Mouse (Mus musculus): ENCODE results near the gene Cyp39a1. TPM values are rescaled to one million over a fixed set of nuclear protein-coding genes. Genes with fewer than 3 reads are reported as not detected.

Gene Cyp39a1
- 13.2 TPM in 2 replicates for polyA plus RNA-seq (2015; fragmentation: Nextera tagmentation; extraction: Ambion mirVana)

- peak within 1 kb of the TSS; percentile 98 for H3K9ac ChIP-seq
- H3K4me3 ChIP-seq, result peak within 1 kb of the TSS; percentile 92
- ATAC-seq (ENCODE audit: low read depth), result 0 out of 2 replicates have a peak, but pooled peaks have one; percentile 2
- H3K4me1 ChIP-seq (replicated peaks), result peaks cover 33% of the 10 kb centered on the region
- H3K36me3 ChIP-seq, result peaks cover 18% of the 10 kb centered on the region
- H3K27me3 ChIP-seq, result no peaks in the 10 kb centered on the region
- H3K27ac ChIP-seq (replicated peaks), result peak within 1 kb of the TSS; percentile 81
- no peaks in the 10 kb centered on the region for H3K9me3 ChIP-seq
- WGBS, result under 1% methylated on average over 17 of the region's 17 CpGs
- H3K4me2 ChIP-seq, result peak within 1 kb of the TSS; percentile 71
These were observed at the start of gene Cyp39a1 for GRCm38 (mm10) chr17:43667290-43667843. Gene Cyp39a1, plus strand, starts transcription at chr17:43667425.

GRCm38 (mm10) chr17:43619156-43619555 lies 48.1 kb upstream of the Cyp39a1 start:
- no peaks in the 10 kb centered on the region for H3K9me3 ChIP-seq
- H3K27ac ChIP-seq (replicated peaks), result no peak overlapping the region
- H3K9ac ChIP-seq, result no peak overlapping the region
- WGBS, result 93% methylated on average over 9 of the region's 9 CpGs
- H3K36me3 ChIP-seq, result no peaks in the 10 kb centered on the region
- H3K4me3 ChIP-seq, result no peak overlapping the region
- H3K4me2 ChIP-seq, result no peak overlapping the region
- no peaks in the 10 kb centered on the region for H3K4me1 ChIP-seq (replicated peaks)
- H3K27me3 ChIP-seq, result no peaks in the 10 kb centered on the region
- ATAC-seq (ENCODE audit: low read depth), result no peak

GRCm38 (mm10) chr17:43622076-43622475 lies 45.1 kb upstream of the Cyp39a1 start:
- no peak overlapping the region for H3K9ac ChIP-seq
- no peaks in the 10 kb centered on the region for H3K4me1 ChIP-seq (replicated peaks)
- H3K27me3 ChIP-seq, result peaks cover 7% of the 10 kb centered on the region; the same call in 1 of the 2 replicates
- no peak overlapping the region for H3K4me3 ChIP-seq
- no peak overlapping the region for H3K4me2 ChIP-seq
- WGBS, result 89% methylated on average over 10 of the region's 10 CpGs
- H3K9me3 ChIP-seq, result no peaks in the 10 kb centered on the region
- ATAC-seq (ENCODE audit: low read depth), result no peak
- H3K36me3 ChIP-seq, result no peaks in the 10 kb centered on the region
- H3K27ac ChIP-seq (replicated peaks), result no peak overlapping the region

GRCm38 (mm10) chr17:43628246-43628645 lies 39.0 kb upstream of the Cyp39a1 start:
- WGBS, result 87% methylated on average over 10 of the region's 10 CpGs
- H3K4me2 ChIP-seq, result no peak overlapping the region

GRCm38 (mm10) chr17:43629026-43629495 lies 38.2 kb upstream of the Cyp39a1 start:
- Histone ChIP-seq H3K27ac (replicated peaks) (no peak overlapping the region), H3K27me3 (peaks cover 54% of the 10 kb centered on the region), H3K9ac (no peak overlapping the region; the same call in 1 of the 2 replicates), H3K4me1 (replicated peaks) (peaks cover 18% of the 10 kb centered on the region), H3K36me3 (no peaks in the 10 kb centered on the region), H3K9me3 (peaks cover 6% of the 10 kb centered on the region; the same call in 1 of the 2 replicates), H3K4me2 (peak overlapping the region; percentile 78), H3K4me3 (peak overlapping the region; percentile 46)
- peak; percentile 30; the same call in 1 of the 2 replicates for ATAC-seq (ENCODE audit: low read depth)
- 23% methylated on average over 24 of the region's 24 CpGs for WGBS

More at GRCm38 (mm10) chr17:43628246-43628645, 39.0 kb upstream of the Cyp39a1 start:
- Histone ChIP-seq H3K4me3 (no peak overlapping the region), H3K9ac (no peak overlapping the region), H3K27ac (replicated peaks) (no peak overlapping the region), H3K36me3 (no peaks in the 10 kb centered on the region), H3K9me3 (peaks cover 6% of the 10 kb centered on the region; the same call in 1 of the 2 replicates), H3K4me1 (replicated peaks) (peaks cover 18% of the 10 kb centered on the region), H3K27me3 (peaks cover 54% of the 10 kb centered on the region)
- no peak for ATAC-seq (ENCODE audit: low read depth)

GRCm38 (mm10) chr17:43629496-43630426 lies 37.5 kb upstream of the Cyp39a1 start, which contains the start of gene Tdrd6:
Gene Tdrd6, minus strand, starts transcription at chr17:43630299.
- Histone ChIP-seq H3K36me3 (no peaks in the 10 kb centered on the region), H3K4me2 (peak within 1 kb of the TSS; percentile 78), H3K4me3 (peak within 1 kb of the TSS; percentile 46), H3K9me3 (peaks cover 6% of the 10 kb centered on the region; the same call in 1 of the 2 replicates), H3K9ac (peak within 1 kb of the TSS; percentile 66), H3K27me3 (peaks cover 54% of the 10 kb centered on the region), H3K27ac (replicated peaks) (no peak within 1 kb of the TSS), H3K4me1 (replicated peaks) (peaks cover 18% of the 10 kb centered on the region)
- WGBS, result 3% methylated on average over 83 of the region's 83 CpGs
- peak; percentile 76 for ATAC-seq (ENCODE audit: low read depth)

GRCm38 (mm10) chr17:43630427-43630760 lies 36.8 kb upstream of the Cyp39a1 start:
- ATAC-seq (ENCODE audit: low read depth), result no peak
- WGBS, result 45% methylated on average over 13 of the region's 13 CpGs
- Histone ChIP-seq H3K4me2 (peak overlapping the region; percentile 78), H3K27me3 (peaks cover 54% of the 10 kb centered on the region), H3K4me3 (peak overlapping the region; percentile 46), H3K36me3 (no peaks in the 10 kb centered on the region), H3K27ac (replicated peaks) (no peak overlapping the region), H3K9me3 (peaks cover 6% of the 10 kb centered on the region; the same call in 1 of the 2 replicates), H3K9ac (peak overlapping the region; percentile 66; the same call in 1 of the 2 replicates), H3K4me1 (replicated peaks) (peaks cover 18% of the 10 kb centered on the region)

- ATAC-seq (ENCODE audit: low read depth), result no peak
- H3K9me3 ChIP-seq, result 0 out of 2 replicates have a peak, but pooled peaks cover 8% of the 10 kb centered on the region
- no peak overlapping the region for H3K9ac ChIP-seq
- H3K27me3 ChIP-seq, result 0 out of 2 replicates have a peak, but pooled peaks cover 3% of the 10 kb centered on the region
- no peak overlapping the region for H3K27ac ChIP-seq (replicated peaks)
- H3K4me2 ChIP-seq, result no peak overlapping the region
- 96% methylated on average over 4 of the region's 4 CpGs for whole genome bisulfite sequencing
- peaks cover 10% of the 10 kb centered on the region; the same call in 1 of the 2 replicates for H3K4me1 ChIP-seq (replicated peaks)
- H3K36me3 ChIP-seq, result peaks cover 18% of the 10 kb centered on the region
- no peak overlapping the region for H3K4me3 ChIP-seq
These were observed 30.1 kb upstream of the Cyp39a1 start for GRCm38 (mm10) chr17:43637146-43637545.

- peaks cover 10% of the 10 kb centered on the region; the same call in 1 of the 2 replicates for H3K4me1 ChIP-seq (replicated peaks)
- no peak overlapping the region for H3K4me2 ChIP-seq
- no peak overlapping the region for H3K27ac ChIP-seq (replicated peaks)
- 87% methylated on average over 1 of the region's 1 CpGs for WGBS
- H3K9ac ChIP-seq, result no peak overlapping the region
- no peak overlapping the region for H3K4me3 ChIP-seq
- 0 out of 2 replicates have a peak, but pooled peaks cover 8% of the 10 kb centered on the region for H3K9me3 ChIP-seq
- no peaks in the 10 kb centered on the region for H3K27me3 ChIP-seq
- peaks cover 52% of the 10 kb centered on the region for H3K36me3 ChIP-seq
- no peak for ATAC-seq (ENCODE audit: low read depth)
These were observed 26.4 kb upstream of the Cyp39a1 start for GRCm38 (mm10) chr17:43640825-43641224.

- Histone ChIP-seq H3K27ac (replicated peaks) (no peak overlapping the region), H3K4me1 (replicated peaks) (peaks cover 10% of the 10 kb centered on the region; the same call in 1 of the 2 replicates), H3K9me3 (no peaks in the 10 kb centered on the region), H3K4me2 (no peak overlapping the region), H3K27me3 (no peaks in the 10 kb centered on the region), H3K36me3 (peaks cover 64% of the 10 kb centered on the region), H3K4me3 (no peak overlapping the region), H3K9ac (no peak overlapping the region)
- WGBS, result 76% methylated on average over 7 of the region's 7 CpGs
- ATAC-seq (ENCODE audit: low read depth), result no peak
These were observed 24.0 kb upstream of the Cyp39a1 start for GRCm38 (mm10) chr17:43643191-43643590.

GRCm38 (mm10) chr17:43644375-43644774 lies 22.9 kb upstream of the Cyp39a1 start:
- H3K9ac ChIP-seq, result no peak overlapping the region
- H3K9me3 ChIP-seq, result no peaks in the 10 kb centered on the region
- WGBS, result 89% methylated on average over 7 of the region's 7 CpGs
- no peak overlapping the region for H3K4me2 ChIP-seq
- no peak for ATAC-seq (ENCODE audit: low read depth)
- no peak overlapping the region for H3K4me3 ChIP-seq
- H3K36me3 ChIP-seq, result peaks cover 72% of the 10 kb centered on the region
- no peaks in the 10 kb centered on the region for H3K27me3 ChIP-seq
- 0 out of 2 replicates have a peak, but pooled peaks cover 2% of the 10 kb centered on the region for H3K4me1 ChIP-seq (replicated peaks)
- no peak overlapping the region for H3K27ac ChIP-seq (replicated peaks)

GRCm38 (mm10) chr17:43645136-43645535 lies 22.1 kb upstream of the Cyp39a1 start:
- no peak overlapping the region for H3K4me3 ChIP-seq
- peaks cover 80% of the 10 kb centered on the region for H3K36me3 ChIP-seq
- ATAC-seq (ENCODE audit: low read depth), result no peak

More at GRCm38 (mm10) chr17:43645136-43645535, 22.1 kb upstream of the Cyp39a1 start:
- Histone ChIP-seq H3K27me3 (no peaks in the 10 kb centered on the region), H3K4me2 (no peak overlapping the region), H3K9me3 (no peaks in the 10 kb centered on the region), H3K27ac (replicated peaks) (no peak overlapping the region), H3K9ac (no peak overlapping the region), H3K4me1 (replicated peaks) (no peaks in the 10 kb centered on the region)
- 96% methylated on average over 3 of the region's 3 CpGs for WGBS

All from neural tube, embryonic 13.5 days (tissue).